Mouse (Mus musculus): ENCODE measurements around the gene Spata13. TPM values are rescaled to one million over a fixed set of nuclear protein-coding genes. Genes with fewer than 3 reads are reported as not detected.

The Spata13 gene
- polyA plus RNA-seq, 1 experiment from 2014 or later: 16.1 TPM

- Histone ChIP-seq H3K27me3 (ENCODE audit: control insufficient read depth, insufficient read depth, low read length) (no peaks in the 10 kb centered on the region), H3K36me3 (ENCODE audit: control insufficient read depth, insufficient read depth, low read length) (no peaks in the 10 kb centered on the region), H3K4me1 (ENCODE audit: control insufficient read depth, insufficient read depth, low read length) (peaks cover 29% of the 10 kb centered on the region), H3K27ac (replicated peaks; ENCODE audit: low read depth, low read length) (peak overlapping the region; percentile 87), H3K4me2 (ENCODE audit: low read depth, severe bottlenecking) (no peak overlapping the region), H3K4me3 (ENCODE audit: low read depth, low read length) (no peak overlapping the region), H3K9me3 (ENCODE audit: control insufficient read depth, low read length) (no peaks in the 10 kb centered on the region), H3K9ac (ENCODE audit: low read length) (peak overlapping the region; percentile 13; the same call in 1 of the 2 replicates)
- ATAC-seq (ENCODE audit: insufficient number of reproducible peaks, low FRiP score, low TSS enrichment, low read depth) (no peak), DNase-seq (ENCODE audit: low spot score) (no peak)
- 64% methylated on average over 13 of the region's 13 CpGs for WGBS
These were observed 102.2 kb downstream of the Spata13 start for GRCm38 (mm10) chr14:60735848-60736547.

GRCm38 (mm10) chr14:60736591-60737192, 102.9 kb downstream of the Spata13 start:
- Histone ChIP-seq H3K9me3 (ENCODE audit: control insufficient read depth, low read length) (no peaks in the 10 kb centered on the region), H3K36me3 (ENCODE audit: control insufficient read depth, insufficient read depth, low read length) (no peaks in the 10 kb centered on the region), H3K4me2 (ENCODE audit: low read depth, severe bottlenecking) (no peak overlapping the region), H3K4me1 (ENCODE audit: control insufficient read depth, insufficient read depth, low read length) (peaks cover 29% of the 10 kb centered on the region), H3K9ac (ENCODE audit: low read length) (peak overlapping the region; percentile 13; the same call in 1 of the 2 replicates), H3K27ac (replicated peaks; ENCODE audit: low read depth, low read length) (peak overlapping the region; percentile 87), H3K4me3 (ENCODE audit: low read depth, low read length) (no peak overlapping the region), H3K27me3 (ENCODE audit: control insufficient read depth, insufficient read depth, low read length) (no peaks in the 10 kb centered on the region)
- ATAC-seq (ENCODE audit: insufficient number of reproducible peaks, low FRiP score, low TSS enrichment, low read depth) (peak; percentile 56; the same call in 1 of the 2 replicates), DNase-seq (ENCODE audit: low spot score) (peak; percentile 60)
- 7% methylated on average over 4 of the region's 4 CpGs for WGBS

DNA sequence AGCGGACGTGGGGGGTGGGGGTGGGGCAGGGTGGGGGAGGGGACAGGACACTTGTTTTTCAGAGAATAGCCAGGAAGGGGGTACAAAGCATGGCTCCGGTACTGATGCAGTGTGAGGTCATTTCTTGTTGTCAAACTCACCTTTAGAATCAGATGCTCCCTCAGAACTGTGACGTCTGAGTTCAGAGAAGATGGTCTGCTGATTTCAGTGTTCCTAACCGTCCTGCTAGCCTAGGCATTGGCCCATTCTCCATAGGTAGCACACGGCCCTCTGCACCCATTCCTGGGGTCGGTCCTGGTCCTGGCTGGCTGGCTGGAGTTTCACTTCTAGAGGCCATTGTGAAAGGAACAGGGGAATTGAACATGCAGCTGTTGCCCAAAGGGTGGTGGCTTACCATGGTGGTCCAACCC, 103.4 kb downstream of the Spata13 start:
- H3K27me3 ChIP-seq (ENCODE audit: control insufficient read depth, insufficient read depth, low read length): no peaks in the 10 kb centered on the region
- H3K9me3 ChIP-seq (ENCODE audit: control insufficient read depth, low read length): no peaks in the 10 kb centered on the region
- peaks cover 29% of the 10 kb centered on the region for H3K4me1 ChIP-seq (ENCODE audit: control insufficient read depth, insufficient read depth, low read length)
- no peaks in the 10 kb centered on the region for H3K36me3 ChIP-seq (ENCODE audit: control insufficient read depth, insufficient read depth, low read length)
- WGBS: 20% methylated on average over 7 of the region's 7 CpGs
- no peak for DNase-seq (ENCODE audit: low spot score)
- H3K4me3 ChIP-seq (ENCODE audit: low read depth, low read length): no peak overlapping the region
- H3K4me2 ChIP-seq (ENCODE audit: low read depth, severe bottlenecking): no peak overlapping the region
- no peak overlapping the region for H3K9ac ChIP-seq (ENCODE audit: low read length)
- peak; percentile 5; the same call in 1 of the 2 replicates for ATAC-seq (ENCODE audit: insufficient number of reproducible peaks, low FRiP score, low TSS enrichment, low read depth)
- peak overlapping the region; percentile 87; the same call in 1 of the 2 replicates for H3K27ac ChIP-seq (replicated peaks; ENCODE audit: low read depth, low read length)

DNA sequence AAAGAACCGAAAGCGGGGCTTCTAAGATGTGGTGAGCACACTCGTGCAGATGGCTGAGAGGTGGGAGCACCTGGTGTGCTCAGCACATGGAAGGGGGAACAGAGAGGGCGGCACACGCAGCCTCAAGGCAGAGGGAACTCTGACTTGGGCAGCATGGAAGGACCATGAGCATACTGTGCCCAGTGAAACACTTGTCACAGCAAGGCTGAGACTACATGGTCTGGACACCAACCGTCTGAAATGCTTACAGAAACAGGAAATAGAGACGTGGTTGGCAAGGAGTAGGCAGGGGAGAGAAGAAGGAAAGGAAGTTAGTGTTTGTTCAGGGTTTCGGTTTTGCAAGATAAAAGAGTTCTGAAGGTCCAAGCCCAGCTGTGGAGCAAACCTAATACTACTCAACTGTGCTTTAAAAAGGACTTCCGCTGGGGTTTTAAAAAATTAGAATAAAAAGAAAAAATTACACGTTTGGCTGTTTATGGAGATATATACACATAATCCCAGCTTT, 104.7 kb downstream of the Spata13 start:
- DNase-seq (ENCODE audit: low spot score) (no peak), ATAC-seq (ENCODE audit: insufficient number of reproducible peaks, low FRiP score, low TSS enrichment, low read depth) (no peak)
- whole genome bisulfite sequencing: 67% methylated on average over 10 of the region's 10 CpGs
- Histone ChIP-seq H3K4me2 (ENCODE audit: low read depth, severe bottlenecking) (no peak overlapping the region), H3K9ac (ENCODE audit: low read length) (no peak overlapping the region), H3K27me3 (ENCODE audit: control insufficient read depth, insufficient read depth, low read length) (no peaks in the 10 kb centered on the region), H3K4me3 (ENCODE audit: low read depth, low read length) (no peak overlapping the region), H3K27ac (replicated peaks; ENCODE audit: low read depth, low read length) (peak overlapping the region; percentile 53; the same call in 1 of the 2 replicates), H3K4me1 (ENCODE audit: control insufficient read depth, insufficient read depth, low read length) (peaks cover 23% of the 10 kb centered on the region), H3K9me3 (ENCODE audit: control insufficient read depth, low read length) (no peaks in the 10 kb centered on the region), H3K36me3 (ENCODE audit: control insufficient read depth, insufficient read depth, low read length) (no peaks in the 10 kb centered on the region)

DNA sequence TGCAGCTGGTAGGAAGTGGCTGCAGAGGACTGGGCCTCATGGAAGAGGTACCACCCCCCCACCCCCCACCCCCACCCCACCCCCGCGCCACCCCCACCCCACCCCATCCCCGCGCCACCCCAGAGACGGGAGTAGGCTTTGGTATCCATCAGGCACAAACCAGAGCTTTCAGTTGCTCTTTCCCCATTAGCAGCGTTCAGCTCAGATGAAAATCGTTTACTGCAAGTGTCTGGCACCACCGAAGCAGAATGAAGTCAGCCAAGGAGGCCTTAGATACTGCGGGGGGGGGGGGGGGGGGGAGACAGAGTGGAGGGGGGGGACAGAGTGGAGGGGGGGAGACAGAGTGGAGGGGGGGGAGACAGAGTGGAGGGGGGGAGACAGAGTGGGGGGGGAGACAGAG, 105.4 kb downstream of the Spata13 start:
- H3K9me3 ChIP-seq (ENCODE audit: control insufficient read depth, low read length): no peaks in the 10 kb centered on the region
- no peak for ATAC-seq (ENCODE audit: insufficient number of reproducible peaks, low FRiP score, low TSS enrichment, low read depth)
- WGBS: 5% methylated on average over 4 of the region's 9 CpGs

GRCm38 (mm10) chr14:60739616-60740015, 105.8 kb downstream of the Spata13 start:
- Histone ChIP-seq H3K4me2 (ENCODE audit: low read depth, severe bottlenecking) (no peak overlapping the region), H3K9ac (ENCODE audit: low read length) (no peak overlapping the region), H3K36me3 (ENCODE audit: control insufficient read depth, insufficient read depth, low read length) (no peaks in the 10 kb centered on the region), H3K27me3 (ENCODE audit: control insufficient read depth, insufficient read depth, low read length) (no peaks in the 10 kb centered on the region), H3K9me3 (ENCODE audit: control insufficient read depth, low read length) (no peaks in the 10 kb centered on the region), H3K27ac (replicated peaks; ENCODE audit: low read depth, low read length) (0 out of 2 replicates have a peak overlapping the region, but pooled peaks have one; percentile 38), H3K4me1 (ENCODE audit: control insufficient read depth, insufficient read depth, low read length) (peaks cover 23% of the 10 kb centered on the region), H3K4me3 (ENCODE audit: low read depth, low read length) (no peak overlapping the region)
- DNase-seq (ENCODE audit: low spot score) (no peak), ATAC-seq (ENCODE audit: insufficient number of reproducible peaks, low FRiP score, low TSS enrichment, low read depth) (no peak)
- whole genome bisulfite sequencing: 67% methylated on average over 12 of the region's 12 CpGs

More for the DNA sequence above, 105.4 kb downstream of the Spata13 start:
- no peak for DNase-seq (ENCODE audit: low spot score)
- no peak overlapping the region for H3K4me3 ChIP-seq (ENCODE audit: low read depth, low read length)
- no peak overlapping the region for H3K9ac ChIP-seq (ENCODE audit: low read length)
- H3K4me2 ChIP-seq (ENCODE audit: low read depth, severe bottlenecking): no peak overlapping the region
- 0 out of 2 replicates have a peak overlapping the region, but pooled peaks have one; percentile 38 for H3K27ac ChIP-seq (replicated peaks; ENCODE audit: low read depth, low read length)
- H3K27me3 ChIP-seq (ENCODE audit: control insufficient read depth, insufficient read depth, low read length): no peaks in the 10 kb centered on the region
- peaks cover 23% of the 10 kb centered on the region for H3K4me1 ChIP-seq (ENCODE audit: control insufficient read depth, insufficient read depth, low read length)
- H3K36me3 ChIP-seq (ENCODE audit: control insufficient read depth, insufficient read depth, low read length): no peaks in the 10 kb centered on the region

DNA sequence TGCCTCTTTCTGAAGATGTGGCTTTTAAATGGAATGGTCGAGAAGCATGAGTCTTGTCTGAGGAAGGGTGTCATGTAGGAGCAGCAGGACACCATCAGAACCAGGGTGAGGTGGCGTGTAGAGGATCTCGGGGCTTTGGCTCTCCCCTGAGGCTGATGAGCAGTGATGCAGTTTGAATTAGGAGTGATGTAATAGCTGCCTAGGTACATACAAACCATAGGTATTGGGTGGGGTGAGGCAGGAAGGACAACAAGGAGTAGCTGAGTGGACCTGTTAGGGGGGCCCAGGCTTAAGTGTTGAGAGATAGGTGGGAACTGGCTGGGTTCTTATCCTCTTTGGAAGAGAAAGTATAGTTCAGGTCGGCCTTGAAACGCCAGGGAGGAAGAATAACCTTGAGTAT, 106.7 kb downstream of the Spata13 start:
- DNase-seq (ENCODE audit: low spot score) (no peak), ATAC-seq (ENCODE audit: insufficient number of reproducible peaks, low FRiP score, low TSS enrichment, low read depth) (no peak)
- no peak overlapping the region for H3K4me3 ChIP-seq (ENCODE audit: low read depth, low read length)
- H3K4me1 ChIP-seq (ENCODE audit: control insufficient read depth, insufficient read depth, low read length): peaks cover 23% of the 10 kb centered on the region
- H3K9ac ChIP-seq (ENCODE audit: low read length): no peak overlapping the region
- no peak overlapping the region for H3K4me2 ChIP-seq (ENCODE audit: low read depth, severe bottlenecking)
- no peaks in the 10 kb centered on the region for H3K36me3 ChIP-seq (ENCODE audit: control insufficient read depth, insufficient read depth, low read length)
- no peak overlapping the region for H3K27ac ChIP-seq (replicated peaks; ENCODE audit: low read depth, low read length)
- no peaks in the 10 kb centered on the region for H3K27me3 ChIP-seq (ENCODE audit: control insufficient read depth, insufficient read depth, low read length)
- H3K9me3 ChIP-seq (ENCODE audit: control insufficient read depth, low read length): no peaks in the 10 kb centered on the region
- WGBS: 92% methylated on average over 5 of the region's 5 CpGs

GRCm38 (mm10) chr14:60741033-60741432, 107.2 kb downstream of the Spata13 start:
- peaks cover 23% of the 10 kb centered on the region for H3K4me1 ChIP-seq (ENCODE audit: control insufficient read depth, insufficient read depth, low read length)
- WGBS: 72% methylated on average over 8 of the region's 8 CpGs
- H3K27ac ChIP-seq (replicated peaks; ENCODE audit: low read depth, low read length): no peak overlapping the region
- H3K36me3 ChIP-seq (ENCODE audit: control insufficient read depth, insufficient read depth, low read length): no peaks in the 10 kb centered on the region
- no peaks in the 10 kb centered on the region for H3K9me3 ChIP-seq (ENCODE audit: control insufficient read depth, low read length)
- DNase-seq (ENCODE audit: low spot score): no peak
- no peak overlapping the region for H3K4me2 ChIP-seq (ENCODE audit: low read depth, severe bottlenecking)
- no peaks in the 10 kb centered on the region for H3K27me3 ChIP-seq (ENCODE audit: control insufficient read depth, insufficient read depth, low read length)
- no peak for ATAC-seq (ENCODE audit: insufficient number of reproducible peaks, low FRiP score, low TSS enrichment, low read depth)
- no peak overlapping the region for H3K4me3 ChIP-seq (ENCODE audit: low read depth, low read length)
- no peak overlapping the region for H3K9ac ChIP-seq (ENCODE audit: low read length)

Data from limb, embryonic 11.5 days (tissue).